Mouse (Mus musculus) bone marrow macrophage, adult 2 months (primary cell): ENCODE data around the gene Hist2h3b.

Source experiments
- CTCF ChIP-seq: IDR thresholded peaks from 2 replicates; pipeline ENCODE4 v1.5.1; 2012; ENCODE audit warnings: low read depth, mild to moderate bottlenecking, low read length, moderate library complexity
- POLR2A ChIP-seq: IDR thresholded peaks from 2 replicates; pipeline ENCODE4 v1.6.1; 2012; ENCODE audit warnings: mild to moderate bottlenecking, low read depth, low read length, borderline replicate concordance

DNA sequence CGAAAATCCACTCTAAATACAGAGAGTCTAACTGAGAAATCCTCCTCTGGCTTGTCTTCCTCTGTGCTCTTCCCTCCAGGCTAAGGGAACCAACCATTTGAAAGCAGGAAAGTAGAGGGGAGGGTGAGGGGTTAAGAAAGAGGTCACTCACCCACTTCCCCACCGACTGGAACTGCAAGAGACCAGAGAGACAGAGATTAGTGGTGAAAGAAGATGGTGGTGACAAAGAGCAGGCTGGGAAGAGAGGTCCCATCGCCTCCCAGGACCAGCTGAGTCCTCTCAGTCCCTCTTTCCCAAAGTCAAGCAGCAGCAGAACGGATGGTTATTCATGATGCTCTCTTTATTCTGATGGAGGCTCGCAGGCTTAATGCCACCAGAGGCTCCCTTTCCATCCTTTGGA is 24.9 kb downstream of the Hist2h3b start:
- TF ChIP-seq POLR2A (no peak), CTCF (no peak)
